Mouse (Mus musculus): Measurements from ENCODE around the gene Gm20831.
"Not testable (repeated sequence)": the region's sequence is repeated elsewhere in the genome, so short reads cannot be mapped to it uniquely, and the experiment has no call there.

The Gm20831 gene

DNA sequence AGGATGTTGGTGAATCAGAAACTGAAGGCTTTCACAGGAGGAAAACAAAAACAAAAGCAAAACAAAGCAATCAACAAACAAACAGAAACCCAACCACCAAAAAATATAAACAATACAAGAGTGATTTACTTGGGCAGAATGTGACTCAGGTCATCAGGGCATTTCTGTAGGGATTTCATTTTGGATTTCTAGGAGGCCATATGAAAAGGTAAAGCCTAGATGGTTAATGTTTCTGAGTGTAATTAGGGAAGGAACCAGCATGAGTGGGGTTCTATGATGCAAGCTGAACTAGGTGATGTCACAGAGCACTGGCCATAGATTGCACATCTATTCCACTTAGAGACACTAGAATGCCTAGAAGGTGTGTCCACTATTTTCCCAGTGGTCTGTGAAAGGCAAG is at the start of gene Gm20831, which contains the start of gene Gm20772:
Gene Gm20831 (plus strand): TSS at position 301 of the 400 bp plus-strand sequence.
Gene Gm20772 (plus strand): TSS at position 301 of the 400 bp plus-strand sequence.
- DNase-seq: not testable (repeated sequence)

DNA sequence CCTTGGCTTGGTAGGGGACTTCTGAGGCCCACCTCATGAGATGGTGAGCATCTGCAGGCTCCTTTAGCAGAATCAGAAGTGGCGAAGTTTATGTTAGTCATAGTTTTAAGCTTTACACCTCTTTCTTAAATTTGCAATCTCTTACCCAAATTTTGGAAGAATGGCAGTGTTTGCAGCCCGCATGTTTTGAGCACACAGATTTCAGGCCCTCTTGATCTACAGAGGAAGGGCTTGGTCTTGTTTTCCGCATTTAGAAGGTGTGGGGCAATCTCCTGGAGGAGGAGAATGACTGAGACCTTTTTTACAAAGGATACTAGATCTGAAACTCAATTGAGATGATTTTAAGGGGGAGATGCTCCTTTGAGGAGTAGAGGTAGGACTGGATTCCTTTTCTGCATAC is 28.4 kb upstream of the Gm20831 start, which contains the start of gene Gm21904:
Gene Gm21904 (minus strand): TSS at position 101 of the 400 bp plus-strand sequence.
- not testable (repeated sequence) for DNase-seq

DNA sequence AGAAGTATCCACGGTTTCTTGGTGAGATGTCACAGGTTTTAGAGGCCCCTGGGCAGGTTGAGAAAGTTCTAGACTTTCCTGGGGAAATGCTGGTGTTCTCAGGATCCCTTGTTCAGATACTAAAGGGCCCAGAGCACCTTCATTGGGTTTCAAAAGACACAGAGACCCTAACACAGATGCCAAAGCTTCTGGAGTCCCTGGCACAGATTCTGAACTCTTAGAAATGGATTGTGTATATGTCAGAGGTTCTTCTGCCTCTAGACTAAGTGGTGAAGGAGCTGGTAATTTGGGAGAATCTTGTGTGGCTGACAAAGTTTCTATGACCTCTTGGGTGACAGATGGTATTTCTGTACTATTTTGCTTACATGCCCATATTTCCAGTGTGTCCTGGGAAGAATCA is 62.7 kb downstream of the Gm20831 start, which contains the start of gene Srsy:
Gene Srsy (minus strand): TSS at position 101 of the 400 bp plus-strand sequence.
- not testable (repeated sequence) for DNase-seq
